Mouse (Mus musculus) gonadal fat pad, adult 2 months (tissue): ENCODE results near the gene Btbd35f16. TPM values are rescaled to one million over a fixed set of nuclear protein-coding genes. Genes with fewer than 3 reads are reported as not detected.
"Not testable (repeated sequence)": the region's sequence is repeated elsewhere in the genome, so short reads cannot be mapped to it uniquely, and the experiment has no call there.

Source experiments
- DNase-seq: peaks from one replicate; pipeline ENCODE4 v3.0.0-alpha.2; 2012; ENCODE audit warnings: low read depth
- polyA plus RNA-seq: library from polyadenylated mRNA; depleted of rRNA; stranded (reverse); fragments of >200 nt; gene quantifications from 2 replicates; pipeline ENCODE4 v1.2.3, GENCODE M21; 2012; rRNA removed

Btbd35f16 gene
- not detected in 2 replicates for polyA plus RNA-seq

DNA sequence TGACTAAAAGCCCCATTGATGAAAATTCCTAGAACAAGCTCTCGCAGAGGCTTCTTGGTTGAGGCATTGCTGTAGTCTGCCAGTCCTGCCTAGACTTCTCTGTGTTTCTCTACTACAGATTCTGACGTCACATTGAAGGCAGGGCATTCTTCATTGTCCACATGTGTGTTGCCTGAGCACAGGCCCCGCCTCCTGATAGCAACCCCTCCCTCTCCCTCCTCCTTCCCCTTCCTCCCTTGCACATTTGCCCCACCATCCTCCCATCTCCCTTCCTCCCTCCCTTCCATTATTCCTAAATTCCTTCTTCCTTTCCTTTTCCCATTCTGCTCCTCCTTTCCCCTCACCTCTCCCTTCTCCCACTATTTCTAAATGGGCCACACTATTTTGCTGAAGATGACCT, at the start of gene Btbd35f16:
TSS of gene Btbd35f16 (minus strand) at position 101 of the 400 bp plus-strand sequence.
- not testable (repeated sequence) for DNase-seq

Other genes with a start within 250 kb of the Btbd35f16 start
- not detected in 2 replicates for gene Btbd35f10, start 204.1 kb downstream of the Btbd35f16 start, polyA plus RNA-seq
- not detected in 2 replicates for gene Btbd35f3, start 80.7 kb upstream of the Btbd35f16 start, polyA plus RNA-seq
- gene Btbd35f28, start 239.6 kb upstream of the Btbd35f16 start, polyA plus RNA-seq: not detected in 2 replicates